Mouse (Mus musculus) yolk sac, embryonic 10.5 days (tissue): ENCODE results near the gene Vmn2r57.
"Not testable (repeated sequence)": the region's sequence is repeated elsewhere in the genome, so short reads cannot be mapped to it uniquely, and the experiment has no call there.

Source experiments
- DNase-seq: peaks from one replicate; pipeline ENCODE4 v3.0.0-alpha.2; 2017; ENCODE audit warnings: low spot score

Gene Vmn2r57

GRCm38 (mm10) chr7:41448596-41448995 lies at the start of gene Vmn2r57:
Gene Vmn2r57, minus strand, starts transcription at chr7:41448696.
- not testable (repeated sequence) for DNase-seq

- DNase-seq: no peak
Observed at GRCm38 (mm10) chr7:41497871-41498270, 49.4 kb upstream of the Vmn2r57 start.

- peak; percentile 8 for DNase-seq
Observed at GRCm38 (mm10) chr7:41451864-41452263, 3.4 kb upstream of the Vmn2r57 start.

GRCm38 (mm10) chr7:41394130-41394529 lies 54.4 kb downstream of the Vmn2r57 start:
- DNase-seq: no peak

- peak; percentile 90 for DNase-seq
Observed at GRCm38 (mm10) chr7:41393048-41393971, 55.2 kb downstream of the Vmn2r57 start, which contains the start of gene AI987944. Gene AI987944, minus strand, starts transcription at chr7:41393379.
